Mouse (Mus musculus): ENCODE results near the gene Vldlr. TPM values are rescaled to one million over a fixed set of nuclear protein-coding genes. Genes with fewer than 3 reads are reported as not detected.

The Vldlr gene
- total and polyA plus RNA-seq, 3 experiments: not detected

GRCm38 (mm10) chr19:27183511-27183910, 32.8 kb upstream of the Vldlr start:
- H3K27me3 ChIP-seq (ENCODE audit: control insufficient read depth in 1 of 2, insufficient read depth in 2 of 2, low read length in 2 of 2): no peaks in the 10 kb centered on the region
- H3K36me3 ChIP-seq (ENCODE audit: control insufficient read depth in 1 of 2, insufficient read depth in 2 of 2, low read length in 2 of 2): no peaks in the 10 kb centered on the region
- H3K4me1 ChIP-seq (ENCODE audit: control insufficient read depth in 1 of 2, insufficient read depth in 2 of 2, low read length in 2 of 2): no peaks in the 10 kb centered on the region
- H3K27ac ChIP-seq (ENCODE audit: control insufficient read depth, low read depth, low read length): no peak overlapping the region
- TF ChIP-seq MXI1 (IDR thresholded peaks at IDR 0.05; ENCODE audit: low read depth, low read length): no peak
- TF ChIP-seq JUND (IDR thresholded peaks at IDR 0.05; ENCODE audit: low read depth, low read length): no peak
- TF ChIP-seq CTCF (IDR thresholded peaks at IDR 0.05 in 2 of 3, conservative IDR thresholded peaks at IDR 0.05 in 1 of 3; ENCODE audit: control insufficient read depth in 1 of 3, insufficient read depth in 1 of 3, low read depth in 2 of 3, low read length in 3 of 3, poor library complexity in 1 of 3, severe bottlenecking in 1 of 3): no peak
- TF ChIP-seq TCF12 (IDR thresholded peaks at IDR 0.05; ENCODE audit: low read depth, low read length): no peak
- no peak for TF ChIP-seq CHD1 (IDR thresholded peaks at IDR 0.05; ENCODE audit: low read depth, low read length)
- TF ChIP-seq MAX (IDR thresholded peaks at IDR 0.05; ENCODE audit: low read length): no peak
- TF ChIP-seq UBTF (IDR thresholded peaks at IDR 0.05; ENCODE audit: borderline replicate concordance, insufficient read depth, low read depth, low read length): no peak
- no peak for TF ChIP-seq HCFC1 (IDR thresholded peaks at IDR 0.05; ENCODE audit: low read depth, low read length)
- TF ChIP-seq ZKSCAN1 (IDR thresholded peaks at IDR 0.05; ENCODE audit: low read depth, low read length): no peak
- no peak for TF ChIP-seq MEF2A (IDR thresholded peaks at IDR 0.05; ENCODE audit: extremely low read depth, insufficient replicate concordance, low read depth, low read length, poor library complexity, severe bottlenecking)
- TF ChIP-seq ZMIZ1 (IDR thresholded peaks at IDR 0.05; ENCODE audit: low read depth, low read length): no peak
- TF ChIP-seq NELFE (IDR thresholded peaks at IDR 0.05; ENCODE audit: low read depth, low read length): no peak
- TF ChIP-seq BHLHE40 (IDR thresholded peaks at IDR 0.05; ENCODE audit: borderline replicate concordance, low read depth, low read length): no peak
- TF ChIP-seq MAZ (IDR thresholded peaks at IDR 0.05; ENCODE audit: low read depth, low read length): no peak
- no peak for TF ChIP-seq TAL1 (IDR thresholded peaks at IDR 0.05; ENCODE audit: low read length)
- no peak for TF ChIP-seq EP300 (IDR thresholded peaks at IDR 0.05; ENCODE audit: low read depth in 1 of 2, low read length in 2 of 2)
- TF ChIP-seq MAFK (IDR thresholded peaks at IDR 0.05; ENCODE audit: borderline replicate concordance, low read depth, low read length): no peak
- DNase-seq (ENCODE audit: low read depth, low spot score): no peak
- no peak overlapping the region for H3K9ac ChIP-seq (ENCODE audit: control insufficient read depth, low read depth, low read length, poor library complexity, severe bottlenecking)
- no peaks in the 10 kb centered on the region for H3K79me2 ChIP-seq (ENCODE audit: control insufficient read depth, insufficient read depth, low read length, poor library complexity)
- no peaks in the 10 kb centered on the region for H3K9me3 ChIP-seq (replicated peaks; ENCODE audit: insufficient read depth, low read length)
- no peak overlapping the region for H3K4me3 ChIP-seq (ENCODE audit: control insufficient read depth in 1 of 2, insufficient read depth in 1 of 2, low read depth in 2 of 2, low read length in 2 of 2)

GRCm38 (mm10) chr19:27203711-27204238, 12.5 kb upstream of the Vldlr start:
- H3K9ac ChIP-seq (ENCODE audit: control insufficient read depth, low read depth, low read length, poor library complexity, severe bottlenecking): no peak overlapping the region
- no peaks in the 10 kb centered on the region for H3K36me3 ChIP-seq (ENCODE audit: control insufficient read depth in 1 of 2, insufficient read depth in 2 of 2, low read length in 2 of 2)
- H3K79me2 ChIP-seq (ENCODE audit: control insufficient read depth, insufficient read depth, low read length, poor library complexity): no peaks in the 10 kb centered on the region
- no peak for TF ChIP-seq BHLHE40 (IDR thresholded peaks at IDR 0.05; ENCODE audit: borderline replicate concordance, low read depth, low read length)
- TF ChIP-seq ZKSCAN1 (IDR thresholded peaks at IDR 0.05; ENCODE audit: low read depth, low read length): no peak
- no peak for TF ChIP-seq SIN3A (IDR thresholded peaks at IDR 0.05; ENCODE audit: low read length)
- TF ChIP-seq ZC3H11A (IDR thresholded peaks at IDR 0.05; ENCODE audit: low read depth, low read length): no peak
- no peak for TF ChIP-seq TCF12 (IDR thresholded peaks at IDR 0.05; ENCODE audit: low read depth, low read length)
- no peak for TF ChIP-seq HCFC1 (IDR thresholded peaks at IDR 0.05; ENCODE audit: low read depth, low read length)
- no peak for TF ChIP-seq MAZ (IDR thresholded peaks at IDR 0.05; ENCODE audit: low read depth, low read length)
- no peak for TF ChIP-seq CHD2 (IDR thresholded peaks at IDR 0.05; ENCODE audit: low read length)
- no peak for TF ChIP-seq CHD1 (IDR thresholded peaks at IDR 0.05; ENCODE audit: low read depth, low read length)
- no peaks in the 10 kb centered on the region for H3K4me1 ChIP-seq (ENCODE audit: control insufficient read depth in 1 of 2, insufficient read depth in 2 of 2, low read length in 2 of 2)
- no peak overlapping the region for H3K27ac ChIP-seq (ENCODE audit: control insufficient read depth, low read depth, low read length)
- no peaks in the 10 kb centered on the region for H3K27me3 ChIP-seq (ENCODE audit: control insufficient read depth in 1 of 2, insufficient read depth in 2 of 2, low read length in 2 of 2)
- H3K4me3 ChIP-seq (ENCODE audit: control insufficient read depth in 1 of 2, insufficient read depth in 1 of 2, low read depth in 2 of 2, low read length in 2 of 2): no peak overlapping the region
- H3K9me3 ChIP-seq (replicated peaks; ENCODE audit: insufficient read depth, low read length): no peaks in the 10 kb centered on the region
- DNase-seq (ENCODE audit: low read depth, low spot score): no peak
